Mouse (Mus musculus): ENCODE results near the gene Bivm.

Gene Bivm

DNA sequence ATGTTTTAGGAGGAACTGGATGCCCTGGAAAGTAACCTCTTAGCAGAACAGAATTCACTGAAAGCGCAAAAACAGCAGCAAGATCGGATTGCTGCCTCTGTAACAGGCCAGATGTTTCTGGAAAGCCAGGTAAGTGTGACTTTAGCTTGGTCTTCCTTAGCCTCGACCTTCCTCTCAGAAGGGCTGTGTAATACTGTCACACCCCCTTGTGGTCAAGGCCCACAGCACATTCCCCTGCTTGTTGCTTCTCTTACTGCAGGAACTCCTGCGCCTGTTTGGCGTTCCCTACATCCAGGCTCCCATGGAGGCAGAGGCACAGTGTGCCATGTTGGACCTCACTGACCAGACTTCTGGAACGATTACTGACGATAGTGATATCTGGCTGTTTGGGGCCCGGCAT is 55.1 kb downstream of the Bivm start:
- in situ Hi-C loops (cut with MboI, MseI), result no loop called here

DNA sequence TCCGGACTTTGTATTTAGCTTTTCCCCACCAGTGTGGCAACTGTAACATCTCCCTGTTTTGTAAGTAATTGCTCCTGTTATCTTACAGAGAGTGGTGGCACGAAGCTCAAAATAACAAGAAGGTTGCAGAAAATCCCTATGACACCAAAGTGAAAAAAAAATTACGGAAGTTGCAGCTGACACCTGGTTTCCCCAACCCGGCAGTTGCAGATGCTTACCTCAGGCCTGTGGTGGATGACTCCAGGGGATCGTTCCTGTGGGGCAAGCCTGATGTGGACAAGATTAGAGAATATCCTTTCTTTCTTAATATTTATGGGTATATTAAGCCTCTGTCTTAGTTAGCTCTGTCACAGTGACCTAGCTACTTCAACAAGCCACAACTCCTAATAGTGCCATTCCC is 59.3 kb downstream of the Bivm start:
- in situ Hi-C loops (cut with MboI, MseI), result no loop called here

DNA sequence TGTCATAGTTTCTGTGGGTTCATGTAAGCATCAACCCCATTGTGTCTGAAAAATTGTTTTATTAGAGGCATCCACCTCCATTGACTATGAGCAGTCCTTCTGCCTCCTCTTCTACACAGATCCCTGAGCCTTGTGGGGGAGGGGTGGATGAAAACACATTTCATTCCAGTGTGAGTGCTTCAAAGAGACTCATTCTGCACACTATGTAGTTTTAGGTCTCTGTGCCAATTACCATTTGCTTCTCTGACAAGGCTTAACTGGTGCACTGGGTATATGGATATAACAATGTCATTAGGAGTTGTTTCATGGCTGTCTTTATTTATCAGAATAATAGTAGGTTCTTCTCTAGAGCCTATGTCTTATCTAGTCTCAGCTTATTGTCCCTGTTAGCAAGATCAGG is 67.6 kb downstream of the Bivm start:
- in situ Hi-C loops (cut with MboI, MseI), result no loop called here

Data from regulatory T cell (primary cell).